Mouse (Mus musculus): ENCODE measurements at regions not wholly inside any gene's neighbourhood (a gene's known extent, or its start where the extent isn't known, plus 50 kb on each side); places are given as distances from the start of the nearest gene placed in this dataset.

DNA sequence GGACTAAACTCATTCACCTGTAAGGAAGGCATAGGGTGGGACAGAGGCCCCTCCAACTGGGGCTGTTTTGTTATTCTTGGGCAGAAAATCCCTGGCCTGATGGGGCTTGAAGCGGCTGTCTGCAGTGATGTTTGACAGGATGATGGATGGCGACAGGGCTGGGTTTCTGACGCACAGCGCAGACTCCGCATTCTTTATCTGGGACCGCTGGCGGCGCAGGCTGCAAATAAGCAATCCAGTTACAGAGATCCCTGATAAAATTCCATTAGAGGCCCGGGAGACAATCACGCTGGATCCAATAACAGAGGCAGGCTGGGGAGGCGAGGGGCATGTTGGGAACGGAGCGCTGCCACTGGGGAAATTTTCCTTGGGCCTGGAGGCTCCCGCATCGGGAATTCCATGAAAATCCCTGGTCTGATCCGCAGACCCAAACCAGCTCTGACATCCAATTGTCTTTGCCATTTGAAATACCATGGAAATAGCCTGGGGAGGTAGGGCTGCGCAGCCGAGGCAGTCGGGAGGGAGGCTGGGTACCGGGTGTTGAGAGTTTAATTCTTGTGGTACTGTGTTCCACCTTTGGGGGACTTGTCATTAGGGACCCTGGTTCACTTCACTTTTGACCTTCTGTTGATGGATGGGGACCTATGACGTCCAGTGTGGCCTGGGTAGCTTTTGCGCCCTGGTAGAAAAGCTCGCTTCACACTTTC, 99.0 kb upstream of the Sdk2 start:
- Histone ChIP-seq H3K9me3 (ENCODE audit: control insufficient read depth, low read length) (no peaks in the 10 kb centered on the region), H3K4me1 (ENCODE audit: control insufficient read depth, insufficient read depth, low read length) (peaks cover 5% of the 10 kb centered on the region; the same call in 1 of the 2 replicates), H3K4me2 (ENCODE audit: low read depth, low read length) (peak overlapping the region; percentile 43), H3K27ac (replicated peaks; ENCODE audit: low read depth, low read length) (no peak overlapping the region; the same call in 1 of the 2 replicates), H3K9ac (ENCODE audit: low read depth, low read length) (no peak overlapping the region), H3K27me3 (replicated peaks; ENCODE audit: control insufficient read depth, insufficient read depth, low read length) (no peaks in the 10 kb centered on the region), H3K4me3 (ENCODE audit: low read depth, low read length) (no peak overlapping the region), H3K36me3 (ENCODE audit: control insufficient read depth, insufficient read depth, low read length) (no peaks in the 10 kb centered on the region)
- 17% methylated on average over 23 of the region's 23 CpGs for WGBS
- ATAC-seq (ENCODE audit: low read depth): peak; percentile 41; the same call in 1 of the 2 replicates
- peak; percentile 59 for DNase-seq (ENCODE audit: low spot score)

DNA sequence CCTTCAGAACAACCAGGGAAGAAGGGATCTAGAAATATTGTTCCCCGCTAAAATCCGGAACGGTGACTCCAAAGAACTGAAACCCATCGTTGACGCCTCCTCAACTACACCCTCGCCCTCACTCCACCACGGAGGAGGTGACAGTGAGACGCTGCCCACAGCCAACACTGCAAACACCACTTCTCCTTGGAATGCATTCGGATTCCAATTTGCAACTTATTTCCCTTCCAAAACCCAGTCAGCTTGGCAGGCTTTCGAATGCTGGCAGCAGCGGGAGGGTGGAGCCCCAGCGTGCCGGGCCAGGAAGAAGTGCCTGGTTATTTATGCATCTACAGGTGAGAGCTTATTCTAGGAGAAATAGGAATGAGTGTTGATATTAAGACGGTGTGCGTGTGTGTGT, 85.9 kb upstream of the Sdk2 start:
- Histone ChIP-seq H3K4me3 (ENCODE audit: low read depth, low read length) (no peak overlapping the region), H3K36me3 (ENCODE audit: control insufficient read depth, insufficient read depth, low read length) (no peaks in the 10 kb centered on the region), H3K4me2 (ENCODE audit: low read depth, low read length) (no peak overlapping the region), H3K27me3 (replicated peaks; ENCODE audit: control insufficient read depth, insufficient read depth, low read length) (no peaks in the 10 kb centered on the region), H3K4me1 (ENCODE audit: control insufficient read depth, insufficient read depth, low read length) (no peaks in the 10 kb centered on the region), H3K27ac (replicated peaks; ENCODE audit: low read depth, low read length) (no peak overlapping the region), H3K9ac (ENCODE audit: low read depth, low read length) (no peak overlapping the region), H3K9me3 (ENCODE audit: control insufficient read depth, low read length) (no peaks in the 10 kb centered on the region)
- WGBS: 78% methylated on average over 15 of the region's 15 CpGs
- DNase-seq (ENCODE audit: low spot score) (peak; percentile 48), ATAC-seq (ENCODE audit: low read depth) (no peak)

DNA sequence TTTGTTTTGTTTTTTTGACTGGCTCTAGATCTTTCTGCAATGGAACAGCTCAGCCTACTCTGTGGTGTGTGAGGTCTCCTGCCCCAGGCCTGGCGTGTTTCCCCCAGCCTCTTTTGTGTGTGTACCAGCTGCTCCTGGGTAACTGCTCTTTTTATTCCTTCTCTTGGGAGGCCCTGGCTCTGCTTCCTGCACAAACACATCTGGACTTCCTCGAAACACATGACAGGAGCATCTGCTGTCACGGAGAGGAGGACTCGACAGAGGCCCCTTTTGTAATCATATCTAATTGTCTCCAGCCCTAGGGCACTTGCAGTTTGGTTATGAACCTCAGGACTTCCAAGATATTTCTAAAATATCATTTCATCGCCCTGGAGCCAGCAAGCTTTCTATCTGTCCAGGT, 79.5 kb upstream of the Sdk2 start:
- Histone ChIP-seq H3K36me3 (ENCODE audit: control insufficient read depth, insufficient read depth, low read length) (no peaks in the 10 kb centered on the region), H3K4me3 (ENCODE audit: low read depth, low read length) (no peak overlapping the region), H3K27me3 (replicated peaks; ENCODE audit: control insufficient read depth, insufficient read depth, low read length) (no peaks in the 10 kb centered on the region), H3K4me1 (ENCODE audit: control insufficient read depth, insufficient read depth, low read length) (no peaks in the 10 kb centered on the region; the same call in 1 of the 2 replicates), H3K9ac (ENCODE audit: low read depth, low read length) (no peak overlapping the region), H3K9me3 (ENCODE audit: control insufficient read depth, low read length) (no peaks in the 10 kb centered on the region), H3K4me2 (ENCODE audit: low read depth, low read length) (no peak overlapping the region), H3K27ac (replicated peaks; ENCODE audit: low read depth, low read length) (no peak overlapping the region)
- 16% methylated on average over 5 of the region's 5 CpGs for WGBS
- DNase-seq (ENCODE audit: low spot score): peak; percentile 65
- ATAC-seq (ENCODE audit: low read depth): no peak

DNA sequence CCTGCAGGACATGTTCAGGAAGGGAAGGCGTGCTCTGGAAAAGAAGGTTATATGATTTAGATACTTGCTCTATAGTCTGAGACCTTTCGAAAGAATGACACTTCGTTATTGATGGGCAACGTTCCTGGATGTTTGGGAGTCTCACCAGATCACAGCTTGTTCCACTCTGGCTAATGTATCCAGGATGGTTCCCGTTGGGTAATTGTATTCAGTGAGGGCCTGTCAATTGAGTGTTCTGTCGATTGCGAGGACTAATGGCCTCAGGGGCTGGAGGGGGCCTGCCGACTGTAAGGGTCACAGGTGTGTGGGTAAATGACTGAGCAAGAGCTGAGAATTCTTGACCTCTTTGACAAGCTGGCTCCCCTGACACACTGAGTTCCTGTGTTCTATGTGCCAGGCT, 62.4 kb upstream of the Sdk2 start:
- Histone ChIP-seq H3K4me1 (ENCODE audit: control insufficient read depth, insufficient read depth, low read length) (peaks cover 7% of the 10 kb centered on the region; the same call in 1 of the 2 replicates), H3K36me3 (ENCODE audit: control insufficient read depth, insufficient read depth, low read length) (no peaks in the 10 kb centered on the region), H3K9ac (ENCODE audit: low read depth, low read length) (no peak overlapping the region), H3K27me3 (replicated peaks; ENCODE audit: control insufficient read depth, insufficient read depth, low read length) (no peaks in the 10 kb centered on the region), H3K4me2 (ENCODE audit: low read depth, low read length) (no peak overlapping the region), H3K27ac (replicated peaks; ENCODE audit: low read depth, low read length) (no peak overlapping the region), H3K4me3 (ENCODE audit: low read depth, low read length) (no peak overlapping the region), H3K9me3 (ENCODE audit: control insufficient read depth, low read length) (no peaks in the 10 kb centered on the region)
- WGBS: 40% methylated on average over 8 of the region's 8 CpGs
- no peak for ATAC-seq (ENCODE audit: low read depth)
- no peak for DNase-seq (ENCODE audit: low spot score)

DNA sequence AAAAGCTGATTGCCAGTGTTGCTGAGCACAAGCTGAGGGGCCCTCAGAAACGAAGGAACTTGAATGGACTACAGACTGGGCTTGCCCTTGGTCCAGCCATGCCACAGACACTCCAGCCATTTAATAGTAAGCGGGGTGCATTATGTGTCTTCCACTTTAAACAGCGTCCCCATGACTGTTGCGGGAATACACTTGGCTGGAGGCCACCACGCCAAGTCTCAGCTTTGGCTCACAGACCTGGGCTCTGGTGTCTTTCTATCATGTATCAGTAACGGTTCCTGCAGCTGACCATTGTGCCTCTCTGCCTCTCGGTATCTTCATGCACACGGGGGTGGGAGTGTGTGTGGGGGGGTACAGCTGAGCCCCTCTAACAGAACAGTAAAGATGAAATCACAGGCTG, 62.0 kb upstream of the Sdk2 start:
- H3K27ac ChIP-seq (replicated peaks; ENCODE audit: low read depth, low read length): no peak overlapping the region
- 79% methylated on average over 8 of the region's 8 CpGs for WGBS
- H3K4me3 ChIP-seq (ENCODE audit: low read depth, low read length): no peak overlapping the region
- no peak overlapping the region for H3K9ac ChIP-seq (ENCODE audit: low read depth, low read length)
- no peaks in the 10 kb centered on the region for H3K9me3 ChIP-seq (ENCODE audit: control insufficient read depth, low read length)
- H3K36me3 ChIP-seq (ENCODE audit: control insufficient read depth, insufficient read depth, low read length): no peaks in the 10 kb centered on the region
- ATAC-seq (ENCODE audit: low read depth) (no peak), DNase-seq (ENCODE audit: low spot score) (no peak)
- no peak overlapping the region for H3K4me2 ChIP-seq (ENCODE audit: low read depth, low read length)
- peaks cover 7% of the 10 kb centered on the region; the same call in 1 of the 2 replicates for H3K4me1 ChIP-seq (ENCODE audit: control insufficient read depth, insufficient read depth, low read length)
- no peaks in the 10 kb centered on the region for H3K27me3 ChIP-seq (replicated peaks; ENCODE audit: control insufficient read depth, insufficient read depth, low read length)

DNA sequence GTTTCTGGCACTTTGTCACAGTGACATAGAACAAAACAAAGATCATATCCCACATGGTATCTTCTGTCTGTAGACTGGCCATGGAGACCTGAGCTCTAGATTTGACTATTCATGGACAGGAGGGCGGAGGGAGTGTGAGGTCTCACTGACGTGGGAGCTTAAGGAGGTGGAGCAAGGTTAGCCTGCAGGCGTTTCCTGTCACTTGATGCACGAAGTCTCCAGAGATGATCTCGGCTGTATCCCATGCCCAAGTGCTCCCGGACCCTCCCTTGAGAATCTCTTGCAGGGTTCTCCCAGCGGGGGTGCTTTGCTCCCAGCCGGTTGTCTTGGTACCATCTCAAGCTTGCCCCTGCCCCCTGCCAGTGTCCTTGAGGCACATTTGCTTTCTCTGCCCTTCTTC, 60.6 kb upstream of the Sdk2 start:
- DNase-seq (ENCODE audit: low spot score) (no peak), ATAC-seq (ENCODE audit: low read depth) (no peak)
- WGBS: 22% methylated on average over 8 of the region's 8 CpGs

DNA sequence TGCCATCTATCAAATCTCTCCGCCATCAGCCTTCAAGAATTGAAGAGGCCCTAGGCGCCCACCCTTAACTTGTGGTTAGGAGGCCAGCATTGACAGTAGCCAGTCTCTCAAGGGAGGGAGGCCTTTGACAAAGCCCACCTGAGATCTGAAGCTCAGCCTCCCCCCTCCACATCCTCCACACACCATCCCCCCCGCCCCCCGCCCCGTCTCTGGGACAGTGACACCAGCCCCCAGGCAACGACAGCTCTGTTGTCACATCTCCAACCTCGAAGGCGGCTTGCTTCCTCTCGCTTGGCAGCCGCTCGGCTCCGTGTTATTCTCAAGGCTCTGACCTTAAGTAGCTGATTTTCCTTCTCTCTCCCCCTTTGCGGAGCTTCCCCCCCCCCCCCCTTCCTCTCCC, 55.3 kb upstream of the Sdk2 start:
- Histone ChIP-seq H3K4me2 (ENCODE audit: low read depth, low read length) (no peak overlapping the region), H3K9me3 (ENCODE audit: control insufficient read depth, low read length) (no peaks in the 10 kb centered on the region), H3K4me3 (ENCODE audit: low read depth, low read length) (no peak overlapping the region), H3K4me1 (ENCODE audit: control insufficient read depth, insufficient read depth, low read length) (no peaks in the 10 kb centered on the region), H3K27me3 (replicated peaks; ENCODE audit: control insufficient read depth, insufficient read depth, low read length) (no peaks in the 10 kb centered on the region), H3K36me3 (ENCODE audit: control insufficient read depth, insufficient read depth, low read length) (no peaks in the 10 kb centered on the region), H3K27ac (replicated peaks; ENCODE audit: low read depth, low read length) (no peak overlapping the region), H3K9ac (ENCODE audit: low read depth, low read length) (no peak overlapping the region; the same call in 1 of the 2 replicates)
- peak; percentile 22 for DNase-seq (ENCODE audit: low spot score)
- ATAC-seq (ENCODE audit: low read depth): no peak
- 35% methylated on average over 9 of the region's 13 CpGs for WGBS

More for the DNA sequence above, 60.6 kb upstream of the Sdk2 start:
- Histone ChIP-seq H3K27me3 (replicated peaks; ENCODE audit: control insufficient read depth, insufficient read depth, low read length) (no peaks in the 10 kb centered on the region), H3K4me2 (ENCODE audit: low read depth, low read length) (no peak overlapping the region), H3K4me1 (ENCODE audit: control insufficient read depth, insufficient read depth, low read length) (peaks cover 7% of the 10 kb centered on the region; the same call in 1 of the 2 replicates), H3K9me3 (ENCODE audit: control insufficient read depth, low read length) (no peaks in the 10 kb centered on the region), H3K36me3 (ENCODE audit: control insufficient read depth, insufficient read depth, low read length) (no peaks in the 10 kb centered on the region), H3K9ac (ENCODE audit: low read depth, low read length) (no peak overlapping the region), H3K27ac (replicated peaks; ENCODE audit: low read depth, low read length) (no peak overlapping the region), H3K4me3 (ENCODE audit: low read depth, low read length) (no peak overlapping the region)

DNA sequence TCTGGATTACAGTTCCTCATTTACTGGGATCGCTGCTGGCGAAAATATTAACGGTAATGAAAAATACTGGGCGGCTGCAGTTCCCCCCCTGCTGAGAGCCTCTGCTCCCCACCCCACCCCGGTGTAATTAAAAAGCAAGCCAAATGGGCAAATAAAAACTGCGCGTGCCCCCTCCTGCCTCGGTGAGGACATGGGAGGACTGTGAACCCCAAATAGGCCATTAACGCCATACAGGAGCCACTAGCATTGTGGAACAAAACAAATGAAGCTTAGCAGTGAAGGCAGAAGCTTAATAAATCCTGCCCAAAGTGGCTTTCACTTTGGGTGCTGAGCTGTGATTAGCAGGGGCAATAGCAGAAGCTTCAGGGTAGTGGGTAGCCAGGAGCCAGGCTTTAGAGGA, 52.3 kb upstream of the Sdk2 start:
- H3K4me3 ChIP-seq (ENCODE audit: low read depth, low read length): no peak overlapping the region
- H3K4me1 ChIP-seq (ENCODE audit: control insufficient read depth, insufficient read depth, low read length): no peaks in the 10 kb centered on the region; the same call in 1 of the 2 replicates
- H3K36me3 ChIP-seq (ENCODE audit: control insufficient read depth, insufficient read depth, low read length): no peaks in the 10 kb centered on the region
- no peak overlapping the region for H3K9ac ChIP-seq (ENCODE audit: low read depth, low read length)
- no peaks in the 10 kb centered on the region for H3K9me3 ChIP-seq (ENCODE audit: control insufficient read depth, low read length)
- WGBS: 78% methylated on average over 9 of the region's 9 CpGs
- DNase-seq (ENCODE audit: low spot score) (no peak), ATAC-seq (ENCODE audit: low read depth) (no peak)
- no peak overlapping the region for H3K4me2 ChIP-seq (ENCODE audit: low read depth, low read length)
- H3K27me3 ChIP-seq (replicated peaks; ENCODE audit: control insufficient read depth, insufficient read depth, low read length): no peaks in the 10 kb centered on the region
- H3K27ac ChIP-seq (replicated peaks; ENCODE audit: low read depth, low read length): no peak overlapping the region

All from embryonic facial prominence, embryonic 14.5 days (tissue).